Mouse (Mus musculus) thymus, adult 2 months (tissue): ENCODE results near the gene Fcer1a. TPM values are rescaled to one million over a fixed set of nuclear protein-coding genes. Genes with fewer than 3 reads are reported as not detected.

Experiments used
- DNase-seq: peaks from one replicate; pipeline ENCODE4 v3.0.0; 2021
- H3K27ac ChIP-seq: fragments of 200-500 bp; 2 replicates; pipeline ENCODE4 v1.5.1; 2012; ENCODE audit warnings: low read length, control low read depth; ENCODE audit not compliant: control insufficient read depth, insufficient read depth
- H3K27me3 ChIP-seq: fragments of 200-500 bp; 2 replicates; pipeline ENCODE4 v1.6.1; 2012; ENCODE audit warnings: mild to moderate bottlenecking, low read length, moderate library complexity, mixed read lengths; ENCODE audit not compliant: control insufficient read depth, insufficient read depth
- H3K36me3 ChIP-seq: fragments of 200-500 bp; 2 replicates; pipeline ENCODE4 v1.6.1; 2012; ENCODE audit warnings: mild to moderate bottlenecking, low read length, moderate library complexity; ENCODE audit not compliant: control insufficient read depth, insufficient read depth
- H3K4me1 ChIP-seq: fragments of 200-500 bp; replicated peaks from 2 replicates; pipeline ENCODE4 v1.6.1; 2012; ENCODE audit warnings: low read length; ENCODE audit not compliant: control insufficient read depth, insufficient read depth
- H3K4me3 ChIP-seq: fragments of 200-500 bp; 2 replicates; pipeline ENCODE4 v1.5.1; 2012; ENCODE audit warnings: mild to moderate bottlenecking, low read length, control low read depth, moderate library complexity; ENCODE audit not compliant: control insufficient read depth, insufficient read depth
- CTCF ChIP-seq: fragments of 200-500 bp; IDR thresholded peaks from 2 replicates; pipeline ENCODE4 v1.5.1; 2012; ENCODE audit warnings: mild to moderate bottlenecking, control low read depth, low read length, moderate library complexity, borderline replicate concordance; ENCODE audit not compliant: control insufficient read depth, poor library complexity, insufficient read depth; ENCODE audit errors: extremely low read depth
- POLR2A ChIP-seq: fragments of 200-500 bp; IDR thresholded peaks from 2 replicates; pipeline ENCODE4 v1.6.1; 2012; ENCODE audit warnings: mild to moderate bottlenecking, low read length, control low read depth, moderate library complexity; ENCODE audit not compliant: control insufficient read depth, poor library complexity, insufficient read depth; ENCODE audit errors: extremely low read depth
- WGBS: fragments of 180-500 bp; shearing (Covaris S2); methylation state at CpG from one replicate; pipeline ENCODE4 v1.1.7; 2018; 5-methylcytosine and 5-hydroxymethylcytosine counted together
- polyA plus RNA-seq: library from polyadenylated mRNA; depleted of rRNA; stranded (reverse); fragments of >200 nt; gene quantifications from 2 replicates; pipeline ENCODE4 v1.2.3, GENCODE M21; 2012; rRNA removed

Fcer1a gene
- polyA plus RNA-seq, 1 experiment, result 0.13 TPM

DNA sequence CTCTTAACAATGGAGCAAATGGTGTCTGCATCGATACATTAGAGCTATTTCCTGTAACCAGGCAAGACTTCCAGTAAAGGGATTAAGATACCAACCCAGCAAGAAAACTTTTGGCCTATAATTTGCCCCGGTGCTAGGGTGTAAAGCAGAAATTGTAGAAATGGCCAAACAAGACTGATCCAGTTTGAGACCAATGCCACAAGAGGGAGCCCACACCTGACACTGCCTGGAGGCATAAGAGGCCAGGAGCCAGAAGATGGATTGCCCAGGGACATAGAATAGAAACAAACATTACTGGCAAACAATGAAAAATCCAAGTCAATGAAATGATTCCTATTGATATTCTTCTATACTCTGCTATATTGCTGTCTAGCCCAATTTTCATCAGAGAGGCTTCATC, 30.7 kb downstream of the Fcer1a start:
- DNase-seq, result no peak
- no peaks in the 10 kb centered on the region for H3K36me3 ChIP-seq
- WGBS, result 77% methylated on average over 2 of the region's 2 CpGs
- TF ChIP-seq CTCF (no peak), POLR2A (no peak)
- no peaks in the 10 kb centered on the region for H3K4me1 ChIP-seq
- H3K27ac ChIP-seq, result no peak overlapping the region
- no peaks in the 10 kb centered on the region for H3K27me3 ChIP-seq
- no peak overlapping the region for H3K4me3 ChIP-seq

GRCm38 (mm10) chr1:173192059-173192458, 35.0 kb downstream of the Fcer1a start:
- 74% methylated on average over 3 of the region's 3 CpGs for WGBS
- Histone ChIP-seq H3K27me3 (no peaks in the 10 kb centered on the region), H3K27ac (no peak overlapping the region), H3K4me3 (no peak overlapping the region), H3K4me1 (no peaks in the 10 kb centered on the region), H3K36me3 (no peaks in the 10 kb centered on the region)
- TF ChIP-seq CTCF, result no peak
- no peak for TF ChIP-seq POLR2A
- DNase-seq, result no peak

DNA sequence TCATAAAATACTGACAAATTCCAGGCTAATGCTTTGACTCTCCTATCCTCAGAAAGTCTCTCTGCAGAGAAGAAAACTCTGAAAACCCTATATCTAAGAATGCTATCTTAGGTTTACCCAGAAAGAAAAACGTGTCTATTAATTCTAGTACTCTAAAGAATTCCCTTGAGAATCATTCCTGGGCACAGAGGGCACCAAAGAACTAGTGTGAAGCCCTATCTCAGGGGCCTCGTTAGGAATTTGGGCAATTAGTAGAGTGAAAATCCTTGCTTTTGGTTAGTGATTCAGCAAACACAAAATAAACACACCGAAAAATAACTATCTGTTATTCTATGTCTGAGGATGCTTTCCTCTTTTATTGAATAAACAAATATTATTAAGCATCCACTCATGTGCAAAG, 36.5 kb downstream of the Fcer1a start, which contains the start of gene Olfr1406:
Olfr1406 (minus strand) TSS at position 101 of the 400 bp plus-strand sequence.
- H3K27me3 ChIP-seq, result no peaks in the 10 kb centered on the region
- DNase-seq, result no peak
- no peak within 1 kb of the TSS for H3K4me3 ChIP-seq
- WGBS, result 67% methylated on average over 3 of the region's 3 CpGs
- TF ChIP-seq POLR2A (no peak), CTCF (no peak)
- H3K36me3 ChIP-seq, result no peaks in the 10 kb centered on the region
- H3K4me1 ChIP-seq, result no peaks in the 10 kb centered on the region
- H3K27ac ChIP-seq, result no peak within 1 kb of the TSS

DNA sequence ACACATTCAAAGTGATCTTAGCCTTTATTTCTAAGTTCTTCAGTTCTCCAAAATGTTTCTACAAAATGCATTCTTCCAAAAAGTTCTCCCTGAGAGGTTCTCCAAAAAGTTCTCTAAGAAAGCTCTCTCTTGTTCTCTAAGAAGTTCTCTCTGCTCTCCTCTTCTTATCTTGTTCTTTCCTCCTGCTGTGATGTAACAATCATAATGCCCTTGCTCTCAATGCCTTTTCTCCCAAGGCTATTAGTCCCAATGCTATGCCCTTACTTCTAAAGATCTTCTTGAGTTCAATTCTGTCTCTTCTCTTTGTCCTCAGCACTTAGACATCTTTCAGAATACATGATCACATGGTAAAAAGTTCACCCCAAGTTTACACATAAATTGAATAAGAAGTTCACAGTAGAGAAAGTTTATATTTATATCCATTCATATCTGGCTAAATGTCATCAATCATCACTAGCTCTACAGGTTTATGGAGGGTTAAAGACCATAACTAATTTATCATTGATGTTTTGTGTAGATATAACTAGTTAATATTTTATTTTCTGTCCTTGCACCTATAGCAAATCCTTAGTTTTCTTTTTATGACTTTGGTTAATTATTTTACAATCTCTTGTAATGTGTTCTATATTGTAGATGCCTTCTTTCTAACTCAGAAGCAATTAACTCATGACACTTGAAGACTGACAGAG, 52.7 kb downstream of the Fcer1a start:
- Histone ChIP-seq H3K4me1 (no peaks in the 10 kb centered on the region), H3K4me3 (no peak overlapping the region), H3K36me3 (no peaks in the 10 kb centered on the region), H3K27ac (no peak overlapping the region), H3K27me3 (no peaks in the 10 kb centered on the region)
- no peak for DNase-seq
- TF ChIP-seq CTCF (no peak), POLR2A (no peak)

Other genes starting within 250 kb of the Fcer1a start
- not detected in 2 replicates for gene Olfr1408, start 89.8 kb downstream of the Fcer1a start, polyA plus RNA-seq
- gene Olfr1406, start 36.6 kb downstream of the Fcer1a start, polyA plus RNA-seq, result not detected in 2 replicates
- not detected in 2 replicates for gene Olfr218, start 29.4 kb downstream of the Fcer1a start, polyA plus RNA-seq
- not detected in 2 replicates for gene Olfr1404, start 14.8 kb downstream of the Fcer1a start, polyA plus RNA-seq
- gene Olfr418, start 38.8 kb upstream of the Fcer1a start, polyA plus RNA-seq, result not detected in 2 replicates
- gene Mptx2, start 50.6 kb upstream of the Fcer1a start, polyA plus RNA-seq, result not detected in 2 replicates
- 6.6 and 8.7 TPM in 2 replicates for gene Ackr1, start 106.5 kb upstream of the Fcer1a start, polyA plus RNA-seq
- gene Aim2, start 123.7 kb upstream of the Fcer1a start, polyA plus RNA-seq, result 6.5 and 7.4 TPM in 2 replicates
- gene Cadm3, start 140.5 kb upstream of the Fcer1a start, polyA plus RNA-seq, result 5.9 and 6.8 TPM in 2 replicates